Mouse (Mus musculus) lung, postnatal 0 days (tissue): Measurements from ENCODE around the gene Retsat. TPM values are rescaled to one million over a fixed set of nuclear protein-coding genes. Genes with fewer than 3 reads are reported as not detected.

Experiments used
- ATAC-seq: fragments of 200-750 bp; cut with Nextera tagmentation; 2 replicates; pipeline ENCODE4 v1.8.0; 2017; ENCODE audit warnings: moderate library complexity
- DNase-seq: peaks from one replicate; pipeline ENCODE4 v3.0.0-alpha.2; 2016; ENCODE audit warnings: low spot score
- H3K27ac ChIP-seq: fragments of 300-500 bp; sonication (generic); 2 replicates; pipeline ENCODE4 v1.5.1; 2014; ENCODE audit warnings: antibody characterized with exemption, mild to moderate bottlenecking, low read length, mixed read lengths
- H3K27me3 ChIP-seq: fragments of 300-500 bp; sonication (generic); replicated peaks from 2 replicates; pipeline ENCODE4 v1.6.1; 2014; ENCODE audit warnings: low read length, mixed read lengths; ENCODE audit not compliant: insufficient read depth
- H3K36me3 ChIP-seq: fragments of 300-500 bp; sonication (generic); 2 replicates; pipeline ENCODE4 v1.6.1; 2014; ENCODE audit warnings: low read length, mixed read lengths; ENCODE audit not compliant: insufficient read depth
- H3K4me1 ChIP-seq: fragments of 300-500 bp; sonication (generic); 2 replicates; pipeline ENCODE4 v1.6.1; 2014; ENCODE audit warnings: antibody characterized with exemption, low read depth, low read length, mixed read lengths; ENCODE audit not compliant: insufficient read depth
- H3K4me2 ChIP-seq: fragments of 300-500 bp; sonication (generic); replicated peaks from 2 replicates; pipeline ENCODE4 v1.6.1; 2014; ENCODE audit warnings: low read depth, mild to moderate bottlenecking, low read length, moderate library complexity, mixed read lengths
- H3K4me3 ChIP-seq: fragments of 300-500 bp; sonication (generic); 2 replicates; pipeline ENCODE4 v1.5.1; 2014; ENCODE audit warnings: low read depth, low read length
- H3K9ac ChIP-seq: fragments of 300-500 bp; sonication (generic); replicated peaks from 2 replicates; pipeline ENCODE4 v1.6.1; 2014; ENCODE audit warnings: low read depth, mild to moderate bottlenecking
- H3K9me3 ChIP-seq: fragments of 300-500 bp; sonication (generic); 2 replicates; pipeline ENCODE4 v1.6.1; 2016; ENCODE audit warnings: low read length, mixed read lengths
- CTCF ChIP-seq: IDR thresholded peaks from 2 replicates; pipeline ENCODE4 v1.5.1; 2016; ENCODE audit warnings: antibody characterized with exemption, mild to moderate bottlenecking
- EP300 ChIP-seq: IDR thresholded peaks from 2 replicates; pipeline ENCODE4 v1.6.1; 2016; ENCODE audit warnings: antibody characterized with exemption, mild to moderate bottlenecking, control low read depth
- WGBS: fragments of 180-500 bp; shearing (Covaris S2); extraction: QIAGEN DNeasy Blood & Tissue Kit; methylation state at CpG from one replicate; pipeline ENCODE4 v1.1.7; 2014; 5-methylcytosine and 5-hydroxymethylcytosine counted together
- polyA plus RNA-seq: library from polyadenylated mRNA; unstranded; fragments of >200 nt; fragmentation: Nextera tagmentation; extraction: Ambion mirVana; gene quantifications from 2 replicates; pipeline ENCODE4 v1.2.1, GENCODE M21; 2015

The Retsat gene
- polyA plus RNA-seq, 1 experiment from 2014 or later, result 42.7 TPM

DNA sequence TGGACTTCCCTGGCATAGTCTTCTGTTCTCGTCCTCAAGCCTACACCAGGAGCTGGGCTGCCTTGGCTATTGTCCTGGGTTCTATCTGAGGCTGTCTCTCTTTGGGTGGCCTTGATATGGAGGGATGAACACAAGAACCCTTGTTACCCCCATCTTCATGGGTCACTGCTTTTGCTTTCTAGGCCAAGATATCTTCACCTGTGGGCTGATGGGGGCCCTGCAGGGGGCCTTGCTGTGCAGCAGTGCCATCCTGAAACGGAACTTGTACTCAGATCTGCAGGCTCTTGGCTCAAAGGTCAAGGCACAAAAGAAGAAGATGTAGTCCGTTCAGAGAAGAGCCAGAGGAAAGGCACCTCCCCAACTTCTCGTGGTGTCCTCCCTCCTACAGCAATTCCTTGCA is 8.8 kb downstream of the Retsat start:
- TF ChIP-seq CTCF, result no peak
- no peaks in the 10 kb centered on the region for H3K9me3 ChIP-seq
- H3K4me1 ChIP-seq, result no peaks in the 10 kb centered on the region
- no peak overlapping the region for H3K27ac ChIP-seq
- no peak for ATAC-seq
- 82% methylated on average over 4 of the region's 4 CpGs for WGBS
- no peak overlapping the region for H3K4me3 ChIP-seq
- no peak for DNase-seq
- H3K4me2 ChIP-seq, result no peak overlapping the region
- H3K36me3 ChIP-seq, result peaks cover 49% of the 10 kb centered on the region
- H3K9ac ChIP-seq, result no peak overlapping the region
- H3K27me3 ChIP-seq, result no peaks in the 10 kb centered on the region

DNA sequence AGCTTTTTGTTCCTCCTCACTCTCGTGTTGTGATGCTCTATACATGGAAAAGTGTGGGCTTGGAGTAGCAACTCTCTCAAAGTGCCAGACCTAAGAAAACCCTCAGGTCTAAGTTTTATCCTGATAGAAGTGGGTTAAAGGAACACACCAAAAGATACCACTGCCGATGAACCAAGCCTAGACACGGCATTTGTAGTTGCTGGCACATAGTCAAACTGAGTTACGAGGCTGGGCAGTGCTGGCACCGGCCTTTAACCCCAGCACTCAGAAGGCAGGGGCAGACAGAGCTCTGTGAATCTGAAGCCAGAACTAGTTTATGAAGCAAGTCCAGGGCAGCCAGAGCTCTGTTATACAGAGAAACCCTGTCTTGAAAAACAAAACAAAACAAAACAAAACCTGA is 9.4 kb downstream of the Retsat start:
- WGBS, result 75% methylated on average over 5 of the region's 5 CpGs
- TF ChIP-seq EP300 (no peak), CTCF (no peak)
- Histone ChIP-seq H3K27ac (no peak overlapping the region), H3K9me3 (no peaks in the 10 kb centered on the region), H3K4me1 (no peaks in the 10 kb centered on the region), H3K27me3 (no peaks in the 10 kb centered on the region), H3K9ac (no peak overlapping the region), H3K4me3 (no peak overlapping the region), H3K4me2 (no peak overlapping the region), H3K36me3 (peaks cover 49% of the 10 kb centered on the region)
- no peak for ATAC-seq
- DNase-seq, result no peak

DNA sequence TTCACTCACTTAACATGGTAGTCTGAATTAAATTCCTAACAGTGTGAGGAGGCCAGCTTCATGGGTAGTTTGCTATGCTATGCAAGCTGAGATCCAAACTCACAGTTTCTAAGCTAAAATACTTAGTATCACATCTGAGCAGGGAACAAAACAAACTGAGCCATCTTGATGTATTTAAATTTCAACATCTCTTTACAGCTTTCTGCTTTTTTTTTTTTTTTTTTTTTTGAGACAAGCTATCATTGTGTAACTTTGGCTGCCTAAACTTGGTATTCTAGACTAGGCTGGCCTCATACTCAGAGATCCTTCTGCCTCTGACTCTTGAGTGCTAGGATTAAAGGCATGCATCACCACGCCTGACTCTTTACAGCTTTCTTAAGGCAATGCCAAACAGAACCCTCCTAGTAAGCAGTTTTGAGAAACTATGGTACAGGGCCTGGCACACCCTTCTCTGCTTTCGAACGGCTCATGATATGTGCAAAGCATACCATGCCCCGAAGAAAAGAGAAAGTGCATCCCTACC is 10.4 kb downstream of the Retsat start:
- Histone ChIP-seq H3K4me3 (no peak overlapping the region), H3K36me3 (peaks cover 53% of the 10 kb centered on the region), H3K27ac (peak overlapping the region; percentile 27; the same call in 1 of the 2 replicates), H3K4me1 (no peaks in the 10 kb centered on the region), H3K9me3 (no peaks in the 10 kb centered on the region), H3K9ac (no peak overlapping the region), H3K27me3 (no peaks in the 10 kb centered on the region), H3K4me2 (no peak overlapping the region)
- 65% methylated on average over 4 of the region's 4 CpGs for WGBS
- TF ChIP-seq CTCF (no peak), EP300 (no peak)
- ATAC-seq (peak; percentile 60), DNase-seq (peak; percentile 62)

DNA sequence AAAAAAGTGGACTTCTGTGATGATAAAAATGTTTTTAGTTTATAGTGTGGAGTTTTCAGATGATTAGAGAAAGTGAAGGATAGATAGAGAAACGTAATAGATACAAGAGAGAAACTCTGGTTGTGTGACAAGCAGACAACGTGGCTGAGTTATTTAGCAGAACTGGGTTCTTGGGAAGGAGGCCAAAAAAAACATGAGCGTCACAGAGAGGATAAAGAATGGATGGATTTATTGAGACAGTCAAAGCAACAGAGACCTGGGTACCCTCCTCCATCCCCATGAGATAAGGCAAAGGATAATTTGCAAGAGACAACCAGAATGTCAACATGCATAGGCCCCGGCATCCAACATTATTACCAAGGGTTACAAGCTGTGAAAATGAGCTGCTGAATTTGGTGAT is 12.0 kb downstream of the Retsat start:
- DNase-seq (no peak), ATAC-seq (no peak)
- Histone ChIP-seq H3K9me3 (no peaks in the 10 kb centered on the region), H3K9ac (no peak overlapping the region), H3K4me3 (no peak overlapping the region), H3K4me1 (peaks cover 7% of the 10 kb centered on the region; the same call in 1 of the 2 replicates), H3K36me3 (peaks cover 50% of the 10 kb centered on the region), H3K27me3 (no peaks in the 10 kb centered on the region), H3K4me2 (no peak overlapping the region), H3K27ac (no peak overlapping the region)
- TF ChIP-seq EP300 (no peak), CTCF (no peak)
- WGBS, result 56% methylated on average over 4 of the region's 4 CpGs

DNA sequence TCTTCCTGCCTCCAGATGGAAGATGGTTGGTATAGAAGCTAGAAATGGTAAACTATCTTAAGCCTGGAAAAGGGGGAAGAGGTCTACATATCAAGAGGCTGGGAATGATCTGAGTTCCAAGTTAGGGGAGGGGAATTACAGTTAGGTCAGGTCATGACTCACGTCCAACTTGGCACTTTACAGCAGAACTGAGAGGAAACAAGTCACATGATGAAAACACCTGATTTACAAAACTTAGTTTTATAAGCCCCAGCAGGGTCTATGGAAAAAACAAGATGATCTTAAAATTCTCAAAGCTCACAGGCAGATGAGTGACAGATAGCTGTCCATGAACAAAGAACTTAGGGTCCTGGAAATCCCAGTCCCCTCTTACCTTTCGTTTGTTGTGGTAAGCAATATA is 16.9 kb downstream of the Retsat start:
- Histone ChIP-seq H3K4me2 (peak overlapping the region; percentile 87), H3K36me3 (peaks cover 23% of the 10 kb centered on the region; the same call in 1 of the 2 replicates), H3K4me1 (peaks cover 21% of the 10 kb centered on the region), H3K9me3 (no peaks in the 10 kb centered on the region), H3K27ac (no peak overlapping the region), H3K27me3 (no peaks in the 10 kb centered on the region), H3K4me3 (peak overlapping the region; percentile 83), H3K9ac (peak overlapping the region; percentile 82)
- 34% methylated on average over 2 of the region's 2 CpGs for WGBS
- DNase-seq (no peak), ATAC-seq (no peak)
- TF ChIP-seq CTCF (no peak), EP300 (no peak)

DNA sequence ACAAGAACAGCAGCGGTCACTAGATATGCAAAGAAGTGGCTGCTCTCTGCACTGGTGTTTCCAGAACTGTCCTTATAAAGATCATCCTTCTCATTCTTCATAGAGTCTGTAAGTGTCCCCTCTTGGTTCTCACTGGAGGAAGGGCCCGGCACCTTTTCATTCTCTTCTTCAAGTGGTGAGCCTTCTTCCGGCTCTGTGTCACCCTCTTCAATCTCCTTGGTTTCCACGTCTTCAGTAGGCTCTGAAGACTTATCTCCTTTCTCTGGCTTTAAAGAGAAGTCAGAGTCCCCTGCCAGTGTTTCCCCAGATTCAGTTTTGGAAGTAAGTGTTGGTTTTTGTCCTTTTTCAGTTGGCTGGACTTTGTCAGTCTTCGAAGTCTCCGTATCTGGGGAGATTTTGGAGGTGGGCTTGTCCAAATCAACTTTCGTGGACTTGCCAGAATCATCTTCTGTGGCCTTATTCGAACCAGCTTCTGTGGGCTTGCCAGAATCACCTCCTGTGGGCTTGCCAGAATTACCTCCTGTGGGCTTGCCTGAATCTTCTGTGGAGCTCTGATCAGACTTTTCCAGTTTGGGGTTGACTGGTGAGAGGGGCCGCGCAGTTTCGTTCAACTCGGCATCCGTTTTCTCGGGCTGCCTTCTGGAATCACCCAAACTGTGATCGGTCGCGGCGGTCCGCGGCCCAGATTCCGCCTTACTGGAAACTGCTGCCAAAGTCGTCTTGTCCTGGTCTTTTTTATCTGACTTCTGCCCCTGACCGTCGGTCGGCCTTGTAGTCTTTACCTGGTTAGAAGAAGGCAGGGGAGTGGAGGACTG is 17.5 kb downstream of the Retsat start:
- peak overlapping the region; percentile 87 for H3K4me2 ChIP-seq
- H3K9ac ChIP-seq, result peak overlapping the region; percentile 82
- peaks cover 20% of the 10 kb centered on the region; the same call in 1 of the 2 replicates for H3K36me3 ChIP-seq
- 17% methylated on average over 25 of the region's 25 CpGs for WGBS
- H3K4me3 ChIP-seq, result peak overlapping the region; percentile 83
- no peaks in the 10 kb centered on the region for H3K27me3 ChIP-seq
- TF ChIP-seq CTCF (no peak), EP300 (no peak)
- peaks cover 21% of the 10 kb centered on the region for H3K4me1 ChIP-seq
- ATAC-seq (no peak), DNase-seq (no peak)
- H3K9me3 ChIP-seq, result no peaks in the 10 kb centered on the region
- H3K27ac ChIP-seq, result peak overlapping the region; percentile 54
